Mouse (Mus musculus) lung, postnatal 0 days (tissue): ENCODE data around the gene Fancd2os.

Source experiments
- CTCF ChIP-seq: IDR thresholded peaks from 2 replicates; pipeline ENCODE4 v1.5.1; 2016; ENCODE audit warnings: antibody characterized with exemption, mild to moderate bottlenecking
- EP300 ChIP-seq: IDR thresholded peaks from 2 replicates; pipeline ENCODE4 v1.6.1; 2016; ENCODE audit warnings: antibody characterized with exemption, mild to moderate bottlenecking, control low read depth

DNA sequence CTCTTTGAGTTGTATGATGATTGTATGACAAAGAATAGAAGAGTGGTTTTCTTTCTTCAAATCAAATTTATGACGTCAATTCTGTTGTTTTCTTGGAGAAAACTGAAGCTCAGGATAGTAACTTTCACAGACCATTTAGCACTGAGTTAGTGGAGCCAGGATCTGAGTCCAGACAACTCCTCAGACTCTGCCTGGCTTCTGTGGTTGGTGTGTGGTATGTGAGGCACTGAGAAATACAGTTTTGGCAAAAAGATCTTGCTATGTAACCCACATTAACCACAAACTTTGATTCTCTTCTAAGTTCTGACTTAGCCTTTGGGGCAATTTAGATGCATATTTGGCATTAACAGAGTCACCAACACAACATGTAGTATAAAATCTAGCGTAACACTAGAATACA, 7.9 kb downstream of the Fancd2os start:
- TF ChIP-seq CTCF (no peak), EP300 (no peak)
